Mouse (Mus musculus) telencephalon, adult 2 months (tissue): ENCODE measurements at regions not wholly inside any gene's neighbourhood (a gene's known extent, or its start where the extent isn't known, plus 50 kb on each side); places are given as distances from the start of the nearest gene placed in this dataset.
A peak's percentile ranks its signal among the peaks of the same experiment; 100 is the strongest.
"Not testable (repeated sequence)": the region's sequence is repeated elsewhere in the genome, so short reads cannot be mapped to it uniquely, and the experiment has no call there.

Source experiments
- DNase-seq: peaks from one replicate; pipeline ENCODE4 v3.0.0-alpha.2; 2011; ENCODE audit warnings: low read depth, low spot score

DNA sequence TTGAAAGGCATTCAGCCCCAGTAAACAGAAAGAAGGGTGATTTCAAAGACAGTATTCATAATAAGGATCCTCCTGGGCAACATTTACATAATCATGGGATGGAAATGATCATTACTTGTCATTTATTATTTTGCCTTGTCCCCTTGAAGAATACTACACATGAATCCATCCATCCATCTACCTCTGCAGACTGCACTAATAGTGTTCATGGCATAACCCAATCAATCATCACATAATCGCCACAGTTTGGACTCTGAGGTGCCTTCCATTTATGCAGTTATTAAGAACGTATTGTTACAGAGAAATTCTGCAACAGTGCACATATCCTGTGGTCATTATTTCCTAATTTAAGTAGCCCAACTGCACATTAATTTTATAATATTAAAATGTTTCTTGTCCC, 1172.0 kb upstream of the Edil3 start:
- DNase-seq, result no peak

DNA sequence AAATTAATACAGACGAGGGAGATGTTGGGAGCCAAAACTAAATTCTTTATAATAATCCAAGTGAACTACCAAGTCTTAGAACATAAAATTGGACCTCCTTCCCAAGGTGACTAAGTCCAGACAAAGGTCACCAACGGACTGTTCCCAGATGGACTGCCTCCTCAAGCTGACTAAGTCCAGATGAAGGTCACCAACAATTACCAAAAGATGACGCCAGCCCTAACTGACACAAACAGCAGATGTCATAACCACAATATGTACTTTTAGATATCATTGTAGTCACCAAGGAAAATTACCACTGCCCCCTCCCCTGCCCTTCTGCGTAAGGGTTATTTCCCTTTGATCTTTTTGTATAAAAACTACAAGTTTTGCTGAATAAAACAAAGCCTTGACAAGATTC, 1148.8 kb upstream of the Edil3 start:
- not testable (repeated sequence) for DNase-seq

DNA sequence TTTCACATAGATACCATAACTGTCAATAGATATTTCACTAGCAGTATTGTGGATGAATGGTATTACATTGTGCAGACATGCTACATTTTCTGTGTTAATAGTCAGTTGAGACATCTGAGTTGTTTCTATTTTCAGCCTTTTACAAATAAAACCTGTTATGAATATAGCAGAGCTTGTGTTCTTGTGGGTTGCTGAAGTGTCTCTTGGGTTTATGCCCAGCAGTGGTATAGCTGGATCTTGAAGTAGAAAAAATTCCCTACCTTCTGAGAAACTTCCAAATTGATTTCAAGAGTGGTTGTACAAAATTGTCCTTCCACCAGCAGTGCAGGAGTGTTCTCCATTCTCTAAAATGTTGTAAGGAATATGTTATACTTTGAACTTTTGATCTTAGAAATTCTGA, 1142.4 kb upstream of the Edil3 start:
- DNase-seq, result peak; percentile 56
